Mouse (Mus musculus) bone marrow macrophage, adult 2 months (primary cell): ENCODE data around the gene Xpnpep1.

Experiments
- CTCF ChIP-seq: IDR thresholded peaks from 2 replicates; pipeline ENCODE4 v1.5.1; 2012; ENCODE audit warnings: low read depth, mild to moderate bottlenecking, low read length, moderate library complexity
- POLR2A ChIP-seq: IDR thresholded peaks from 2 replicates; pipeline ENCODE4 v1.6.1; 2012; ENCODE audit warnings: mild to moderate bottlenecking, low read depth, low read length, borderline replicate concordance

- TF ChIP-seq CTCF (no peak), POLR2A (no peak)
Observed at GRCm38 (mm10) chr19:53008921-53009320, 31.1 kb downstream of the Xpnpep1 start.
